Mouse (Mus musculus) ES-E14 (cell line): Measurements from ENCODE around the gene Gtf3c6. TPM values are rescaled to one million over a fixed set of nuclear protein-coding genes. Genes with fewer than 3 reads are reported as not detected.
A peak's percentile ranks its signal among the peaks of the same experiment; 100 is the strongest.

ENCODE experiments used
- DNase-seq: peaks from one replicate; pipeline ENCODE4 v3.0.0-alpha.2; 2013; ENCODE audit warnings: low read depth, low spot score
- H3K27ac ChIP-seq: 2 replicates; pipeline ENCODE4 v1.5.1; 2012; ENCODE audit warnings: low read depth, mild to moderate bottlenecking, low read length, moderate library complexity, mixed read lengths; ENCODE audit not compliant: poor library complexity, insufficient read depth, severe bottlenecking
- H3K36me3 ChIP-seq: 2 replicates; pipeline ENCODE4 v1.6.1; 2012; ENCODE audit warnings: mild to moderate bottlenecking, low read length, moderate library complexity, mixed read lengths; ENCODE audit not compliant: control insufficient read depth, poor library complexity, insufficient read depth, severe bottlenecking
- H3K4me1 ChIP-seq, 2 experiments: fragments of 150-350 bp in 1 of 2; sonication (generic) in 1 of 2; 2 replicates each; pipeline ENCODE4 v1.6.1; 2012; ENCODE audit warnings: low read length in 2 of 2, mild to moderate bottlenecking in 1 of 2, mixed read lengths in 1 of 2; ENCODE audit not compliant: control insufficient read depth in 2 of 2, insufficient read depth in 2 of 2, poor library complexity in 1 of 2
- H3K4me3 ChIP-seq, 2 experiments: fragments of 150-350 bp in 1 of 2; sonication (generic) in 1 of 2; 2 replicates each; pipeline ENCODE4 v1.5.1; 2012; ENCODE audit warnings: low read length in 2 of 2, low read depth in 1 of 2, mild to moderate bottlenecking in 1 of 2, mixed read lengths in 1 of 2; ENCODE audit not compliant: insufficient read depth in 1 of 2, poor library complexity in 1 of 2, severe bottlenecking in 1 of 2
- H3K9ac ChIP-seq: 2 replicates; pipeline ENCODE4 v1.6.1; 2012; ENCODE audit warnings: low read depth, mild to moderate bottlenecking, low read length, mixed read lengths; ENCODE audit not compliant: poor library complexity, insufficient read depth, severe bottlenecking
- H3K9me3 ChIP-seq: fragments of 150-350 bp; sonication (generic); 2 replicates; pipeline ENCODE4 v1.6.1; 2012; ENCODE audit warnings: low read depth, mild to moderate bottlenecking, low read length; ENCODE audit not compliant: control insufficient read depth, insufficient read depth
- CHD2 ChIP-seq: IDR thresholded peaks from 2 replicates; pipeline ENCODE4 v1.6.1; 2014; ENCODE audit warnings: mild to moderate bottlenecking, low read depth, low read length, inconsistent platforms
- HCFC1 ChIP-seq: IDR thresholded peaks from 2 replicates; pipeline ENCODE4 v1.6.1; 2012; ENCODE audit warnings: low read length, inconsistent platforms, borderline replicate concordance; ENCODE audit not compliant: insufficient read depth
- MAFK ChIP-seq: IDR thresholded peaks from 2 replicates; pipeline ENCODE4 v1.6.1; 2014; ENCODE audit warnings: mild to moderate bottlenecking, low read depth, low read length, inconsistent platforms; ENCODE audit not compliant: insufficient read depth
- ZC3H11A ChIP-seq: IDR thresholded peaks from 2 replicates; pipeline ENCODE4 v1.6.1; 2012; ENCODE audit warnings: low read depth, mild to moderate bottlenecking, inconsistent platforms, low read length, borderline replicate concordance
- ZNF384 ChIP-seq: IDR thresholded peaks from 2 replicates; pipeline ENCODE4 v1.6.1; 2012; ENCODE audit warnings: low read depth, low read length, inconsistent platforms
- in situ Hi-C, 2 experiments: fragments of 600-800 bp; cut with MboI; formaldehyde crosslinking; loops; one replicate each; pipeline ENCODE4 v1.15.1; 2025; ENCODE audit warnings: low sequenced_read_pairs in 2 of 2, inconsistent platforms in 1 of 2; ENCODE audit not compliant: unreplicated experiment in 2 of 2
- total RNA-seq: library from RNA; depleted of rRNA; stranded (reverse); fragments of 300-350 nt; gene quantifications from 2 replicates; pipeline ENCODE4 v1.2.3, GENCODE M21; 2012; rRNA removed

The Gtf3c6 gene
- total RNA-seq, 1 experiment, result 55.5 TPM

DNA sequence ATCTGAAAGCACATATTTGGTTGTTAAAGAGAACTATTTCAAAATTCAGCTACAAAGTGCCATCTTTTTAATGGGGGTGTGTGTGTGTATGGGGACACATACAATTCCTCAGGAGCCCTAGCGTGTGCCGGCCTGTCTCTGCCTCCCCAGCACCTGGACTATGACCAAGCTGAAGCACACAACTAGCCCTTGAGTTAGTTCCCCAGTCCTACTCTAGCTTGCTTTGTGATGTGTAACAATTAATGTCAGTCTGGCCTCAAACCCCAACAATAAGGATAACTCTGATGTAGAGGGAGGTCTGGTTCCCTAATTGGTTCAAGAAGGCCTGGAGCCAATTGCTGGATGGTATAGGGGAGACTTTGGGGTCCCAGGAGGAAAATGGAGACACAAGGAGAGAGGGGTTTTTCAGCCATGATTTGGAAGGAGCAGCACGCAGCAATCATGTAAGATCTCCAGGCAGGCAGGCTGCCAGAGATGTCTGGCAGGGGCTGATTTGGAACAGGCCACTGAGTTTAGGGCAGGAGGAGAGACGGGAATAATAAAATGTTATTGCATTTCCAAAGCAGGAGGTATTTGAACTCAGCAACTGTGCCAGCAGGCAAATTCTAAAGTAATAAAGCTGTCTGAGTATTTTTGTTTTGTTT is 30.1 kb downstream of the Gtf3c6 start:
- no peak overlapping the region for H3K9ac ChIP-seq
- H3K9me3 ChIP-seq, result no peaks in the 10 kb centered on the region
- no peak for TF ChIP-seq CHD2
- no peak for TF ChIP-seq ZC3H11A
- TF ChIP-seq MAFK, result no peak
- TF ChIP-seq ZNF384, result no peak
- TF ChIP-seq HCFC1, result no peak
- no peaks in the 10 kb centered on the region for H3K4me1 ChIP-seq
- DNase-seq, result no peak
- no peak overlapping the region for H3K4me3 ChIP-seq
- H3K36me3 ChIP-seq, result peaks cover 45% of the 10 kb centered on the region
- in situ Hi-C loops, result no loop called here
- H3K27ac ChIP-seq, result no peak overlapping the region

DNA sequence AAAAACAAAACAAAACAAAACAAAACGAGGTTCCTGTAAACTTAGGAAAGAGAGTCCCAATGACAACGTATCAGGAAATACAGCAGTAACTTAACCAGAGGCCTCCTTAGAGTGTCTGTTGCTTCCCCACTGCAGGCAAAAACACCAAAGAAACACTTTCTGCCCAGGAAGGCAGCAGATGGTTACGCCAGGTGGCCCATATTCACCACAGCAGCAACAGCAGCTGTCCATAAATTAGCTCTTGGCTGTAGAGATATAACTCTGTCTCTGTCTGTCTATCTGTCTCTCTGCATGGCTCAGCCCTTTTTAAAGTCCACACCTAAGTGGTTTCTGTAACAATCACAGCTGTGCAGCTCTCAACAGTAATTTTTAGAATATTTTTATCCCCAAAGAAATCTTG is 39.0 kb downstream of the Gtf3c6 start:
- H3K4me1 ChIP-seq, result peaks cover 0 to 4% of the 10 kb centered on the region in 2 experiments; a peak in 1 of 4 replicates
- no peak overlapping the region for H3K27ac ChIP-seq
- in situ Hi-C loops, result no loop called here
- H3K36me3 ChIP-seq, result peaks cover 16% of the 10 kb centered on the region
- no peak for DNase-seq
- H3K4me3 ChIP-seq, result no peak overlapping the region
- TF ChIP-seq CHD2, result no peak
- no peak for TF ChIP-seq MAFK
- no peak for TF ChIP-seq ZNF384
- no peak for TF ChIP-seq ZC3H11A
- H3K9me3 ChIP-seq, result peaks cover 2% of the 10 kb centered on the region; the same call in 1 of the 2 replicates
- H3K9ac ChIP-seq, result no peak overlapping the region

DNA sequence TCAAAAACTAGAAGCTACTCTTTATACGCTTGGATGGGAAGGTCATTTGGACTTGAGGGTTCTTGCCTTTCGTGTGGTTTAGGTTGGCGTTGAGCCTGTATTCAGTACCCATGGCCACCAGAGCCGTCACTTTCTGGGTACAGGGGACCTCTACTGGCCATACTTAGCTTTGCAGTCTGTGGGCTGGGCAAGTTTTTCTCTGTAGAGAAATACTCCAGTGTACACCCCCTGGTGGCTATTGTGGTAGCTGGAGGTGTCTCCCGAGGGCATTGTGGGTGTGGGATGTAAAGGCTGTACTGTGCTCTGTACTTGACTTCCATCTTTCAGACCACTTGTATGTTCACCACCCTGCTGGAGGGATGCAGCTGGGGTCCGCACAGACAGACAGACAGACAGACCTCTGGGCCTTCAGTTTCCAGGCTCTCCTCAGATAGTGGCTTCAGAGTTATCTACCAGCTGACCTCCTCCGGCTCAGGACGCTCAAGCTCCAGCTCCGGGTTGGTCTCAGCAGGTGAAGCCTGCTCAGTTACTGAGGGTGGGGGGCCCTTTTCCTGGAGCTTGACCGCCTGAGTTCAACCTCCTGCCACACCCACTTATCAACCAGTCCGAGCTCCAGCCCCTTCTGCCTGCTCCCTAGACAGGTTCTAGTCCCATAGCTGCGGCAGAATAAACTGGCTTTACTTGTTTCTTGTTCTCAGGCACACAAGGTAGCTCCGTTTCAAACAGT is 45.3 kb downstream of the Gtf3c6 start:
- Histone ChIP-seq H3K27ac (no peak overlapping the region), H3K4me3 (peak overlapping the region; percentile 22 to 51; a peak in 3 of 4 replicates), H3K9ac (no peak overlapping the region), H3K36me3 (no peaks in the 10 kb centered on the region), H3K4me1 (no peaks in the 10 kb centered on the region), H3K9me3 (no peaks in the 10 kb centered on the region)
- no peak for TF ChIP-seq CHD2
- peak; percentile 44; the same call in 1 of the 2 replicates for TF ChIP-seq ZNF384
- peak; percentile 95 for TF ChIP-seq ZC3H11A
- TF ChIP-seq HCFC1, result peak; percentile 62; the same call in 1 of the 2 replicates
- TF ChIP-seq MAFK, result no peak
- in situ Hi-C loops, result loop anchor here in 1 of 2 experiments (5.0 kb wide), 1 partner anchor 255 kb away; no protein-coding TSS in a partner anchor
- DNase-seq, result peak; percentile 94

Other genes with a start within 250 kb of the Gtf3c6 start
- gene Mfsd4b1, start 232.8 kb downstream of the Gtf3c6 start, total RNA-seq, result 0.09 TPM in 1 of 2 replicates, not detected in the other
- 6.2 and 8.1 TPM in 2 replicates for gene Slc16a10, start 115.8 kb downstream of the Gtf3c6 start, total RNA-seq
- gene Rpf2, start 11.1 kb downstream of the Gtf3c6 start, total RNA-seq, result 65.4 and 78.8 TPM in 2 replicates
- gene Amd1, start 44.1 kb upstream of the Gtf3c6 start, total RNA-seq, result 108 and 126 TPM in 2 replicates
- gene Cdk19, start 81.5 kb upstream of the Gtf3c6 start, total RNA-seq, result 6.4 and 6.5 TPM in 2 replicates